Mouse (Mus musculus): ENCODE data around the gene Kncn. TPM values are rescaled to one million over a fixed set of nuclear protein-coding genes. Genes with fewer than 3 reads are reported as not detected.

Gene Kncn
- total RNA-seq (2021) = not detected

- intact Hi-C loops (cut with DNase I) = no loop called here
- DNase-seq (ENCODE audit: low spot score) = no peak
These were observed at the start of gene Kncn for GRCm38 (mm10) chr4:115884022-115884421. Gene Kncn, plus strand, starts transcription at chr4:115884400.

- no peak for DNase-seq (ENCODE audit: low spot score)
- intact Hi-C loops (cut with DNase I) = no loop called here
These were observed 48.6 kb upstream of the Kncn start for GRCm38 (mm10) chr4:115835576-115835975.

GRCm38 (mm10) chr4:115838196-115838595 lies 46.0 kb upstream of the Kncn start:
- intact Hi-C loops (cut with DNase I) = no loop called here

DNA sequence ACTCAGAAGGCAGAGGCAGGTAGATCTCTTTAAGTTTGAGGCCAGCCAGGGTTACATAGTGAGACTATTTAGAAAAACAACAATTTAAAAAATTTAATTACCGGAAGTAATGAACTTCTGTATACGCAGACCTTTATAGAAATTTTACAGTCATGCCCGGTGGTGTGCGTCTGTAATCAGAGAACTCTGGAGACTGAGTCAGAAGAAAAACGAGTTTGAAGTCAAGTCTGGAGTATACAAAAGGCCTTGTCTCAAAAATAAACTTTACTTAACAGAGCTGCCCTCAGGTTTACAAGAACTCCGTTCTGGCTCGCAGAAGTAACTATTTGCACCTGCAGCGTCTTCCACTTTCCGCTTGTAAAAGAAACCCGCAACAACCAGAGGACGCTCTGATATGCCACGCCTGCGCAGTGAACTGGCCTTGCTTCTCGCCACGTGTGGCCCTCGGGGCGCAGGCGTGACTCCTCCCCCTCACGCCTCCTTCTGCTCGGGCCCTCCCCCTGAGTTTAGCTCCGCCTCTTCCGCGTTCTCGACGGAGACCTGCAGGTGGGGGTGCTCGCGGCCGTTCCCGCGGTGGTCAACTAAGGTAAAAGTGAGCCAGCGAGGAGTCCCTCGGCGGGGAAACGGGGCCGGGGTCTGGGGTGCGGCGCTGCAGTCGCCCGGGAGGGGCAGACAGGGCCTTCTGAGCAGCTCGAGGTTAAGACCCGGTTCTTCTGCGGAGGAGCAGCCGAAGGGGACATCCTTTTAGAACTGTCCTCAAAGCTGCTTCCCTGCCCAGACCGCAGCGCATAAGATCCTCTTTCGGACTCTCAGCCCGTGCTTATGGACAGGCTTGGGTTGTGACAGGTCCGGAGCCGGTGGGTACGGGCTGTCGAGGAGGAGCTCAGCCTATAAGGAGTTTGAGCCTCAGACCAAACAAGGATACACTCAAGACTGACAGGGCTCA lies 45.2 kb upstream of the Kncn start, which contains the start of gene Mknk1:
TSS of gene Mknk1 (plus strand) at position 503 of the 946 bp plus-strand sequence.
- intact Hi-C loops (cut with DNase I) = no loop called here

More at GRCm38 (mm10) chr4:115838196-115838595, 46.0 kb upstream of the Kncn start:
- no peak for DNase-seq (ENCODE audit: low spot score)

GRCm38 (mm10) chr4:115839956-115840355 lies 44.2 kb upstream of the Kncn start:
- DNase-seq (ENCODE audit: low spot score) = no peak
- intact Hi-C loops (cut with DNase I) = loop anchor here (5.0 kb wide), 1 partner anchor 103 kb away; the partner anchor contains the start of gene Efcab14

More for the DNA sequence above, 45.2 kb upstream of the Kncn start, which contains the start of gene Mknk1:
- peak; percentile 85 for DNase-seq (ENCODE audit: low spot score)

- no peak for DNase-seq (ENCODE audit: low spot score)
- intact Hi-C loops (cut with DNase I) = loop anchor here (5.0 kb wide), 1 partner anchor 104 kb away; the partner anchor contains the start of gene Efcab14
These were observed 43.4 kb upstream of the Kncn start for GRCm38 (mm10) chr4:115840842-115841241.

- DNase-seq (ENCODE audit: low spot score) = no peak
- intact Hi-C loops (cut with DNase I) = no loop called here
These were observed 37.5 kb upstream of the Kncn start for GRCm38 (mm10) chr4:115846656-115847055.

DNA sequence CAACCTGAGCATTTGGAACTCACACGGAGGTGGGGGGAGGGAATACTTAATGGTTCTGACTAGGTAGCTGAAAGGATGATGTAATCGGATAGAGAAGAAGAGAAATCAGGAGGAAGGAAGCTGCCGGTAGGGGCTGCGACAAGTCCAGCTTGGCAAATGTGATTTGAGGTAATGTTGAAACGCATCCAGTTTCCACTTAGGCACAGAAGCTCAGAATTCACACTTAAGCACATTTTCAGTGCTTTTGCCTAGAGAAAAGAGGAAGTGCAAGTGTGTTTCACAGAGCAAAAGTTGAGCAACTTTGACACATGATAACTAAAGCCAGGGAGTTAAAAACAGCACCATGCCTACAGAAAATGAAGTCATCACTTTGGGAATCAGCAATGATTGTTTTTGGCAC lies 36.8 kb upstream of the Kncn start:
- no peak for DNase-seq (ENCODE audit: low spot score)
- intact Hi-C loops (cut with DNase I) = no loop called here

GRCm38 (mm10) chr4:115848083-115848482 lies 36.1 kb upstream of the Kncn start:
- intact Hi-C loops (cut with DNase I) = no loop called here

DNA sequence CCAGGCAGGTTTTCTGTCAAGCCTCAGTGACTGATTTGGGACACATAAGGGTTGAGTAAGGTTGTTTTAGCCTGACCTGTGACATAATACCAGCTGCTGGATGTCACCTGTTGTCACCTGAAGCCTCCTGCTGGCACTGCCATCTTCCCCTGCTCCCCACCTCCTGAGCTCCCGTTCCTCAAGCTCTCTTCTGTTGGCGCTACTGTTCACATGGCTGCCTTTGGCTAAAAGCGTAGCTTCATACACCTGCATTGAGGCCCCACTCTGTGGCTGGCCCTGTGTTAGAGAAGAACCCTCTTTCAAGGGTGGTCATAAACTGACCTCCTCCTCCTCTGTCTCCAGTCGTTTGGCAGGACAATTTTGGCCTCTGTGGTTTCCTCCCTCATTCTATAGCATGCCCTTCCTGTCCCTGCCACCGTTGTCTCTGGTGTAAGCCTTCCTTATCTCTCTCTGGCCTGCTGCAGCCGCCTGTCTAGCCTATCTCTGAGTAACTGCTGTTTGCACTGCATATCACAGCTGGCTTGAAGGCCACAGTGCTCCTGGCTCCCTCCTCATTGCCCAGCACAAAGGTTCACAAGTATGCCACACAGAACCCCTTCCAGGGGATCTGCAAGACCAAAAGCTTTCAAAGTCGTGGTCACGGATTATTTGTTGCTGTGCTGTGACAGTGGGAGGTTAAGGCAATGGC lies 35.1 kb upstream of the Kncn start:
- DNase-seq (ENCODE audit: low spot score) = no peak
- intact Hi-C loops (cut with DNase I) = no loop called here

More at GRCm38 (mm10) chr4:115848083-115848482, 36.1 kb upstream of the Kncn start:
- no peak for DNase-seq (ENCODE audit: low spot score)

GRCm38 (mm10) chr4:115850111-115850510 lies 34.1 kb upstream of the Kncn start:
- intact Hi-C loops (cut with DNase I) = no loop called here
- DNase-seq (ENCODE audit: low spot score) = no peak

- intact Hi-C loops (cut with DNase I) = no loop called here
- DNase-seq (ENCODE audit: low spot score) = no peak
These were observed 33.6 kb upstream of the Kncn start for GRCm38 (mm10) chr4:115850631-115851030.

DNA sequence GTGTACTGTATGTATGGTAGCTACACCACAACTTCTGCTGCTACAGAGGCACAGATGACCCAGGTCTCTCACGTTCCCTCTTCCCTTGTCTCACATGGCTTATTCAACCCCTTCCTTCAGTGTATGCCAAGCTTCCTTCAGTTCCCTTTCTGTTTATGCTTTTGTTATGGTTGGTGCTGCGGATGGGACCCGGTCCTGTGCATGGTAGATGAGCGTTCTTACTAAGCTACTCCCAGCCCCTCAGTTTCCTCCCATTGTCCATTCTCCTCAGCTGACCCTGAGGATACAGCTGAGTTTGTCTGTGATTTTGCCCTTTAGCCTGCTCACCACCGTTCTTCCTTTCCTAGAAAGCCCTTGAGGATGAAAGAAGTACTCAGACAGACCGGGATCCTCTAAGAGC lies 32.6 kb upstream of the Kncn start:
- intact Hi-C loops (cut with DNase I) = no loop called here
- DNase-seq (ENCODE audit: low spot score) = no peak

DNA sequence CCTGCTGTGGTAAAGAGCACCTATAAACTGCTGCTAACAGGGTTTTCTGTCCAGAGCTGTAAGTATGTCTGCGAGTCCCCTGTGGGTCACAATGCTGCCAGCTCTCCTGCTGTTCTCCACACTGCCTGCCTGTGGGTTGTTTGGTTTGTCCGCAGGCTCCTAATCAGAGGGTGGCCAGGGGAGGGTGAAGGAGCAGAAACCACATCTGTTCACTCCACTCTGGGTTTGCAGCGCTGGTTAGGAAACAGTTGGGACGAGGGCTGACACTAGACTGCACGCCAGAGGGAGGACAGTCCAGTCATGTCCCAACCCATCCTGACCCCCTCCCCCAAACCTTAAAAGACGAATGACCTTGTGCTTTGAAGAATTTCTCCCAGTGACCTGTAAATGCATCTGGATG lies 29.1 kb upstream of the Kncn start:
- intact Hi-C loops (cut with DNase I) = no loop called here
- no peak for DNase-seq (ENCODE audit: low spot score)

- intact Hi-C loops (cut with DNase I) = no loop called here
- no peak for DNase-seq (ENCODE audit: low spot score)
These were observed 28.6 kb upstream of the Kncn start for GRCm38 (mm10) chr4:115855609-115856008.

GRCm38 (mm10) chr4:115856282-115856681 lies 27.9 kb upstream of the Kncn start:
- intact Hi-C loops (cut with DNase I) = no loop called here
- DNase-seq (ENCODE audit: low spot score) = no peak

DNA sequence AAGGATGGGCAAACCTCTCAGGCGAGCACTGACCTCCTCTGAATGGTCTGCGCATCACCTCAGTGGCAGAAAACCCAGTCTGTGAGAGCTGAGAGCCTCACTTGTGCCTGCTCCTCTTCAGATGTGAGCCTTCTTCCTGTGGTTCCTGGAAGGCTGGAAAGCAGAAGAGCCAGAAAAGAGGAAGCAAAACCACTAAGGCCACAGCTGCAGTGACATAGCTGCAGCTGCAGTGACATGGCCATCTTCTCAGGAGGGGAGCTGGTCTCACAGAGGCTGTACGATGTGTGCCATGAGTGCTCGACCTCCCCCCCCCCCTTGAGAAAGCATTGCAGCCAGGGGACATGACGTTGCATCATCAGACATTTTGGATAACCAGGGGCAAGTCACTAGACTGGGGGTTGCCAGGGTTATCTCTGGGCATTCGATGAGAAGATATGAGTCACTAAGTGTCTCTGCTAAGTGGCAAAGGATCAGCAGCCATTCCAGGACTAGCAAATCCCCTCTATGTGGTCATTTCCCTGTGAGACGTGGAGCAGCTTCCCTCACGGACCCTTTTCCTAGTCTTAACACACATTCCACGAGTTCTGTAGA lies 26.8 kb upstream of the Kncn start:
- intact Hi-C loops (cut with DNase I) = no loop called here
- DNase-seq (ENCODE audit: low spot score) = no peak

DNA sequence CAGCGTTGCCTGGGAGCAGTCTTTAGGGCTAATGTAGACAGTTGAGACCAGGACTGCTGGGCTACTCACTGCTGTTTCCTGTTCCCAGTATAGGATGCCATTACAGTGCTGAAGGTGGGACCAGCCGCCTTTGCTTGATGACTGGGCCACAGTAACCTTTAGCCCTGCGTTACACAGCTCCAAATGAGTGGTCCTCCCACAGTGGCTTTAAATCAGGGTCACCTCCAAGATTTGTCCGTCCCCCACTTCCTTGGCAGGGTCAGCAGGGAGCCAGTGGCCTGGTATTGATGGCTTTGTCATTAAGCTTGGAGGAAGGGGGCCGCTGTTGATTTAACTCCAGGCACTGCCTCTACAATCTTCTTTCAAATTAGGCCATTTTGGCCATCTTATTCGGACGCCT lies 20.8 kb upstream of the Kncn start:
- DNase-seq (ENCODE audit: low spot score) = no peak
- intact Hi-C loops (cut with DNase I) = no loop called here

DNA sequence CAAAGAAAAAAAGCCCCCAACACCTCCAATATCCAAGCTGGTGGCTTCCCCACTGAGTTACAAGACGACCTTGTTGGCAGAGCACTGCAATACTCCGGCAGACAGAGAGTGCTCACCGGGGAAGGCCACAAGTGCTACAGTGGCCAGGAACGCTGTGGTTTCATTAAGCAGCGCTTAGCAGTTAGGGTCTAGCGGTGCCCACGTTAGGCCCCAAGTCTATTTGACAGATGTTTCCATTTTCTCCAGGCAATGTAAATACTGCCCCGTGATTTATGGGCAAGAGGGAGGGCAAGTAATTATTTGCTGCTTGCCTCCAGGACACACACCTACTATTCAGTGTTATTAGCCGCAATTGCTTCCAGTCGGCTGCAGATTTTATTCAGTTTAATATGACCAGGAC lies 20.3 kb upstream of the Kncn start:
- DNase-seq (ENCODE audit: low spot score) = no peak
- intact Hi-C loops (cut with DNase I) = no loop called here

DNA sequence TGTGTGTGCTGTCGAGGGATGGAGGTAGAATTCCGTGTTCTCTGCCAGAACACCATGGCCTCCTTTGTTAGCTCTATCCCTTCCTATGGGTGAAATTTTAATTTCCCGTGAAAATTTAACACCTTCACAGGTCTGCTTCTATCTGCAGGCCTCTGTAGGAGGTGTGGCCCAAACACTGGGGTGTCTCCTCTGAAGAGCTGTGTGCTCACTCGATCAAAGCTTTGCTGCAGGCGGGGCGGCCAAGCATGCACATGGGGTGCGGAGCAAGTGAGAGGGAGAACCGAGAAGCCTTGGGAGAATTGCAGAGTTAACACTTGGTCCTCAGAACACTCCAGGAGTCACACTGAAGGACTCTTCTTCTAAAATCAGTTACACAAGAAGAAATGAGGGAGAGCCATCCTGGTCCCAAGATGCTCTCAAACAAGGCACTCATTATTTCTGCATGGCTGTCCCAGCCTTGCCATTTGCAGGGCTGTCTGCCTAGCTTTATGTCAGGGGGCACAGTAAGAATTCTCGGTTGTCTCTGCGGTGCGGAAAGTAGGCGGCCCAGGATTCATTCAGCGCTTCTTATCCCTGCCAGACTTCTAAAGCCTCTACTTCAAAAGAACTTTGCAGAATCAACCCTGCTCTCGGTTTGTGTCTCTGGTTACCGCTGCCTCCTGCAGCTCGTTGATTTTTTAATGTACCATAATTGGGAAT lies 14.5 kb upstream of the Kncn start:
- no peak for DNase-seq (ENCODE audit: low spot score)
- intact Hi-C loops (cut with DNase I) = no loop called here

All from heart, postnatal 25 days (tissue).